Mouse (Mus musculus) 3134 (cell line): ENCODE results near the gene Ttc14.
A peak's percentile ranks its signal among the peaks of the same experiment; 100 is the strongest.

Experiments
- DNase-seq: peaks from one replicate; pipeline ENCODE4 v3.0.0-alpha.2; 2011; ENCODE audit warnings: low spot score; ENCODE audit not compliant: insufficient read length; ENCODE audit errors: extremely low read depth

Gene Ttc14

GRCm38 (mm10) chr3:33799617-33800512 lies at the start of gene Ttc14:
Ttc14 (plus strand) TSS chr3:33799832.
- peak; percentile 100 for DNase-seq

- DNase-seq, result no peak
These were observed 8.7 kb upstream of the Ttc14 start for GRCm38 (mm10) chr3:33790975-33791374.

GRCm38 (mm10) chr3:33800513-33800820 lies 835 bp downstream of the Ttc14 start:
- DNase-seq, result no peak

GRCm38 (mm10) chr3:33807151-33807550 lies 7.5 kb downstream of the Ttc14 start:
- DNase-seq, result no peak

- peak; percentile 13 for DNase-seq
These were observed 24.7 kb downstream of the Ttc14 start for GRCm38 (mm10) chr3:33824135-33824946.

GRCm38 (mm10) chr3:33832351-33832750 lies 32.7 kb downstream of the Ttc14 start:
- no peak for DNase-seq

GRCm38 (mm10) chr3:33836576-33836975 lies 36.9 kb downstream of the Ttc14 start:
- no peak for DNase-seq

- no peak for DNase-seq
These were observed 39.2 kb downstream of the Ttc14 start for GRCm38 (mm10) chr3:33838877-33839276.

GRCm38 (mm10) chr3:33843801-33844632 lies 44.4 kb downstream of the Ttc14 start, which contains the start of gene Ccdc39:
Ccdc39 (minus strand) TSS chr3:33844310.
- peak; percentile 36 for DNase-seq

- no peak for DNase-seq
These were observed 47.0 kb downstream of the Ttc14 start for GRCm38 (mm10) chr3:33846639-33847038.

- DNase-seq, result no peak
These were observed 51.2 kb downstream of the Ttc14 start for GRCm38 (mm10) chr3:33850856-33851255.

GRCm38 (mm10) chr3:33853062-33853461 lies 53.4 kb downstream of the Ttc14 start:
- DNase-seq, result no peak

- DNase-seq, result no peak
These were observed 59.3 kb downstream of the Ttc14 start for GRCm38 (mm10) chr3:33858939-33859338.

- DNase-seq, result no peak
These were observed 64.4 kb downstream of the Ttc14 start for GRCm38 (mm10) chr3:33864000-33864540.
